Mouse (Mus musculus) granulocyte monocyte progenitor cell, adult 5-6 weeks (primary cell): ENCODE results near the gene Rgs11. TPM values are rescaled to one million over a fixed set of nuclear protein-coding genes. Genes with fewer than 3 reads are reported as not detected.
"Not testable (repeated sequence)": the region's sequence is repeated elsewhere in the genome, so short reads cannot be mapped to it uniquely, and the experiment has no call there.

ENCODE experiments used
- ATAC-seq: replicated peaks from 2 replicates; pipeline ENCODE4 v1.8.0; 2016; ENCODE audit warnings: mild to moderate bottlenecking, moderate TSS enrichment, inconsistent platforms; ENCODE audit not compliant: poor library complexity, severe bottlenecking
- total RNA-seq, 2 experiments: library from RNA; stranded (forward) in 1 of 2; stranded (reverse) in 1 of 2; fragments of 200-712, 200-1000 nt in 1 of 2; fragments of >200 nt in 1 of 2; fragmentation: Nextera tagmentation in 1 of 2; gene quantifications; 2 replicates each; pipeline ENCODE4 v1.2.3; 2014 to 2017

The Rgs11 gene
- total RNA-seq (2014; fragmentation: Nextera tagmentation) (not detected in 2 replicates), total RNA-seq (2017) (not detected in 2 replicates)

DNA sequence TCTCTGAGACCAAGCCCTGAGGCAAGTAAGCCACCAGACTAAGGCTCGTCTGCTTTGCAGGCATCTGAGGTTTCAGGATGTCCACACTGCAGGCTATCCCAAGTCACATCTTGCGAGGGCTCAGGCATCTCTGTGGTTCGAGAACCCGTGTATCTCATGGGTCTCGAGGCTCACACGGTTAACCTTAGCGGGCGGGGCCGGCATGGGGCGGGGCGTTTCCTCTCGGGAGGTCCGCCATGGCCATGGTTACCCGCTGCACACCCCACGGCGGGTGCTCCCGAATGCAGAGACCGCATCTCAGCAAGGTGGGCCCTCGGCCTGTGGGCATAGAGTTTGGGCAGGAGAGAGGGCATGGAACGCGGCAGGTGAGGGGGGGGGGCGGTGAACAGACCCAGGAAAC, at the start of gene Rgs11:
TSS of gene Rgs11 (plus strand) at position 215 of the 400 bp plus-strand sequence.
- peak; percentile 25; the same call in 1 of the 2 replicates for ATAC-seq

DNA sequence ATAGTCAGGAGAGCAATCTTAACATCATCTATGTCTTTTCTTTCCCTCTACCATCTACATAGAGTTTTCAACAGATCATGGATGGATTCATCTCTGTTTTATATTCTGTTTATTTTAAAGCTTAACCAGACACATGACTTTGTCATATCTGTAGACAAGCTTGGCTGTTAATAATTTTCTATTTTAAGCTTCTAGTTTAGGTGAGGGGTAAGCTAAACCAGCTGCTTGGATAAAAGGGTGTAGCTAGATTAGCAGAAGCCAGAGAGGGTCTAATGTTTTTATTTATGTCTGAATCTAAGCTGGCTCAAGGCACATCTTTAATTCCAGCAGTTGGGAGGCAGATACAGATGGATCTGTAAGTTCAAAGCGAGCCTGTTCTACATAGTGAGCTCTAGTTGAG, 40.0 kb upstream of the Rgs11 start:
- no peak for ATAC-seq

DNA sequence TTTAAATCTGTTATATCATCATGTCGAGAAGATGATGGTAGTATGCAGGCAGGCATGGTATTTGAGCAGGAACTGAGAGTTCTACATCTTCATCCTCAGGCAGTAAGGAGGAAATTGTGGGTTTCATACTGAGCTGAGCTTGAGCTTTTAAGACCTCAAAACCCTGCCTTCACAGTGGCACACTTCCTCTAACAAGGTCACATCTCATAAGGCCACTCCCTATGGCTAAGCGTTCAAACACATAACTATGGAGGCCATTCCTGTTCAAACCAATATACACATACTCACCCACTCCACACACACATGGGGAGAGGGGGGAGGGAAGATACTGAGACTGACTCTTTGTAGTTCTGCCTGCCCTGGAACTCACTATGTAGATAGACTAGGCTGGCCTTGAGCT, 34.7 kb upstream of the Rgs11 start:
- ATAC-seq = peak; percentile 98

DNA sequence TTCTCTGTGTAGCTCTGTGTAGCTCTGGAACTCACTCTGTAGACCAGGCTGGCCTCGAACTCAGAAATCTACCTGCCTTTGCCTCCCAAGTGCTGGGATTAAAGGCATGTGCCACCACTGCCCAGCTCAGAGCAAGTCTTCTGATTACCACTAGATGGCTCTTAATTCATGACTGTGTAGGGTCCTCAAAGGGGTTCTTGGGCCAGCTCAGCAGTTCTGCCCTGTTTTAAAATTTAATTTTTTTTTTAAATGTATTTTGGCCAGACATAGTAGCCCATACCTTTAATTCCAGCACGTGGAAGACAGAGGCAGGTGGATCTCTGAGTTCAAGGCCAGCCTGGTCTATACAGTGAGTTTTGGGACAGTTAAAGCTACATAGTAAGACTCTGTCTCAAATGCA, 27.5 kb upstream of the Rgs11 start:
- ATAC-seq = not testable (repeated sequence)

DNA sequence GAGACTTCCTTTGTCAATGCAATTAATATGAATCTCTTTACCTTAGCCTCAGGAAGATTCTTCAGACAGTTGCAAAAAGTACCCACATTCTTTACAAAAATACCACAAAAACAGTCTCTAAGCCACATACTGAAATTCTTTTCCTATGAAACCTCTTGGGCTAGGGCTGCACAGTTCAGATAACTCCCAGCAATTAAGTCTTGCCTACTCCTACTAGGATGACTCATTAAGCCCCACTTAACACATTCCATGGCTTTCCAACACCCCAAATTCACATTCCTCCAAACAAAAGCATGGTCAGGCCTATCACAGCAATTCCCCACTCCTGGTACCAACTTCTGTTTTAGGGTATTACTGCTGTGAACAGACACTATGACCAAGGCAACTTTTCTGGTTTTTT, 24.1 kb upstream of the Rgs11 start:
- ATAC-seq = no peak

DNA sequence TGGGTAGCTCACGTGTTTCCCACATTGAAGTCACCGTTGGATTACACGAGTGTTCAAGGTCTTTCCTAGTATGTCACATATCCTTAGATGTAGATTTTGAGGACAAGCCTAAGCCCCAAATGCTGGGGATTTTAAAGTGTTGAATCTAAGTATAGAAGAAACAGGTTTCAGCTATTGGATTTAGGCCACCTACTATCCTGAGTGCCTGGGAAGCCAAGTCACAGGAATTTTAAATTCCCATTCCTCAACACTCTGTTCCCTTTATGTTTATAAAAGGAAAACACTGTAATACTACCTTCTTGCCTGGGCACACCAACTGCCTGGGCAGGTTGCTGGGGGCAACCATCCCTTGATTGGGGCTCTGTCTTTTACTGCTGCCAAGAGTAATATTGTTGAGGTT, 21.6 kb upstream of the Rgs11 start:
- no peak for ATAC-seq

DNA sequence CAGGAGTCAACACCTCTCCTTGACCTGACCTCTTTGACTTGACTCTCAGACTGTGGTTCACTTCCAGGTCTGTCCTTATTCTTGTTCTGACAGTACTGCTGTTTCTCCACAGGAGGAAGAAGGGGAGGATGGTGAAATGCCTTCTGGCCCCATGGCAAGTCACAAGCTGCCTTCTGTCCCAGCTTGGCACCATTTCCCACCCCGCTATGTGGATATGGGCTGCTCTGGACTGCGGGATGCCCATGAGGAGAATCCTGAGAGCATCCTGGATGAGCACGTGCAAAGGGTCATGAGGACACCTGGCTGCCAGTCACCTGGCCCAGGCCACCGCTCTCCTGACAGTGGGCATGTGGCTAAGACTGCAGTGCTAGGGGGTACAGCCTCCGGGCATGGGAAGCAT, 15.2 kb upstream of the Rgs11 start:
- no peak; the same call in 1 of the 2 replicates for ATAC-seq

DNA sequence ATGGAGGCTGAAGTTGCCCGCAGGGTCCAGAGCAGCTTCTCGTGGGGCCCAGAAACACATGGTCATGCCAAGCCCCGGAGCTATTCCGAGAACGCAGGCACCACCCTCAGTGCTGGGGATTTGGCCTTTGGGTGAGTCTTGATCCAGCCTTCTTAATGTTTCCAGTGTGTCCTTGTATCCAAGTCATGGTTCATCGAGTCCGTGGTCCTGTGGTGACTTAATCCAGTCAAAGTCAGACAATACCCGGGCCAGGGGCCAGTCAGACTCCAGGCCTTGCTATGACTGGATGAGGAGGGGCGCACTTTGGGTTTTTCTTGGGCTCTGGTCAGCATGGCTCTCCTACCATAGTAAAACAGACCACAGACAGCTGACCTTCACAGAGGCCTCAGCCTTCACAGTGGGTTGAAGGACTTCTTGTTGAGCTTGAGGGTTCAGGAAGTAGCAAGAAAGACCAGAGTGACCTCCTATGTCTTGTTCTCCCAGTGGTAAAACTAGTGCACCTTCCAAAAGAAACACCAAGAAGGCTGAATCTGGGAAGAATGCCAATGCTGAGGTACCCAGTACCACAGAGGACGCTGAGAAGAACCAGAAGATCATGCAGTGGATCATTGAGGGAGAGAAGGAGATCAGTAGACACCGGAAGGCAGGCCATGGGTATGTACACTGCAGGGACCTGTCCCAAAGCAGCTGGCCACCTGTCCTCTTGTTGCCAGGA, 14.5 kb upstream of the Rgs11 start:
- no peak for ATAC-seq

DNA sequence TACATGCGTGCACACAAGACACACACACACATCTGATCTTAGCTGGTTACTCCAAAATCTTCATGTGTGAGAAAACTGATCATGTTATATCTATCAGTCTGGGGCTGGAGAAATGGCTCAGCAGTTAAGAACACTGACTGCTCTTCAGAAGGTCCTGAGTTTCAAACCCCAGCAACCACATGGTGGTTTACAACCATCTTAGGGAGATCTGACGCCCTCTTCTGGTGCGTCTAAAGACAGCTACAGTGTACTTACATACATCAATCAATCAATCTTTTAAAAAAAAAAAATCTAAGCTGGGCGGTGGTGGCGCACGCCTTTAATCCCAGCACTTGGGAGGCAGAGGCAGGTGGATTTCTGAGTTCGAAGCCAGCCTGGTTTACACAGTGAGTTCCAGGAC, 11.3 kb upstream of the Rgs11 start:
- not testable (repeated sequence) for ATAC-seq

DNA sequence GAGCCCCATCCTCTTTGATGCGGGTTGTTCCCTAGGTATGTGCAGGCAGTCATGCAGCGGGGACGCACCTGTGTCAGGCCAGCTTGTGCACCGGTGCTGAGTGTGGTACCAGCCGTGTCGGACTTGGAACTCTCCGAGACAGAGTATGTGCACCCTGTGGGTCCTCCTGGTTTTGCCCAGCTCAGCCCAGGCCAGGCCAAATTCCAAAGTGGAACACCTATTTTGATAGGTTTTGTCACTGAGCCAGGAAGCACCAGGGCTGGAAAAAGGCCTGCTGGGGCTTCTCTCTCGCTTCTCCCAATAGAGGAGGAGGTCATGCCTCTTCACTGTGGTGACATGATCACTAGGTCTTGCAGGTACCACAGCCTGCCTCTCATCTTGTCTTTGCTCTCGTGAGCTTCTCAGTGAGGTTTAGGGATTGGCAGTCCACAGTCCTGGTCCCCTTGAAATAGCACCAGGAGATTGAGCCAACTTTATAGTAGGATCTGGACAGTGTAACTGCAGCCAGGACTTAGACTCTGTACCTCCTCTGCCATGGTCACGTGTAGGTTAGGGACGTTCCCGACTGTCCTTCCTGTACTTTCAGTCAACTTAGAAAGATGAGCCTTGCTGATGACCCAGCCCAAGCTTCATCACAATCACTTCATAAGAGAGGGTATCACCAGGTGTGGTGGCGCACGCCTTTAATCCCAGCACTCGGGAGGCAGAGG, 10.1 kb upstream of the Rgs11 start:
- ATAC-seq = no peak

DNA sequence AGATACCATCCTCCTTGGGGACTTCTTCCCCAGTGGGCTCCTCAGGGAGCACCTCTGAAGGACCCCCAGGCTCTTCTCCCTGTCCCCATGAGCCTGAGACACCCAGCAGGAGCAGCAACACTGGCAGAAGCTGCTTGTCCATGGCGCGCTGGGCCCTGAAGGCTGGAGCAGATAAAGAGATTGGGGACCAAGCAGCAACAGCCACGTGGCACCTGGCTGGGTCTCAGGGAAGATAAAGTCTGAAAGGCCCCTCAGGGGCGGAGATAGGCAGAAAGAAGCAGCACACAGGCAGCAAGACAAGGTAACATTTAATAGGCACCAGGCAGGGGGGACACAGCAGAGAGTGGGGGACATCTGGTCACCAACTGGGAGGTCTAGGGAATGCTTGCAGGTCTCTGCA, 3.9 kb upstream of the Rgs11 start, which contains the start of gene Pdia2:
TSS of gene Pdia2 (minus strand) at position 196 of the 400 bp plus-strand sequence.
- no peak for ATAC-seq

DNA sequence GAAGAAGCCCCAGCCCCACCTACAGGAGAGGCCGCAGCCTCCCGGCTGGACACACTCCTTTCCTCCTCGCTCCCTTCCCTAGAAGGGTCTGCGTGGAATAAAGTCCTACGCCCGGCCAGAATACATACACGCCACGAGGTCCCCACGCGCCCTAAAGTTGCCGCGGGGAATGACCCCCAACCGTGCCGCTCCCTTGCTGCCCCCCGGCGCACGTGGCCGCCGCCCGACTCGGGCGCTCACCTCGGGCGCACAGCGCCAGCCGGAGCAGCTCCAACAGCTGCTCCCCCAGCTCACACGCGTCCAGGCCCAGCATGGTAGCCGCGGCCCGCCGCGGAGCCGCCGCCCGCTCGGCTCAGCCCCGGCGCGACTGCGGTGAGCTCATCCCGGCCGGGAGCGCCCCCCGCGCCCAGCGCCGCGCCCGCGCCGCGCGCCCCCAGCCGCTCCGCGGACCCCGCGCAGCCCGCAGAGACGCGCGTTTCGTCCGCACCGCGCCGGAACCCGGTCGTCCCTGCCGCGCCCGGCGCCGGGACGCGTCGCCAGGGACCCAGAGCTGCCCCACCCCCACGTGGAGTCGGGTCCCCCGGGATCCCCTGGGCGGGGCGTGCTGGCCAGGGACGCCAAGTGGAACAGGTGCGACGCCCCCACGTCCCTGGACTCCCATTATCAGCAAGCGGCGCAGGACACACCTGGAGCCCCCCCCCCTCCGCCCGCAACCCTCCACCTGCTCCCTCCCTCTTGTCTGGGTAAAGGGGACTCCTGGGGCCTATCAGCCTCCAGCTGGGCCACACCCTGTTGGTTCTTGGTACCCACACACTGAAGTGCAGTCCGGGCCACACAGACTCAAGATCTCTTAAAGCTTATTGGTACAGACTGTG, 1.7 kb upstream of the Rgs11 start:
- no peak for ATAC-seq

DNA sequence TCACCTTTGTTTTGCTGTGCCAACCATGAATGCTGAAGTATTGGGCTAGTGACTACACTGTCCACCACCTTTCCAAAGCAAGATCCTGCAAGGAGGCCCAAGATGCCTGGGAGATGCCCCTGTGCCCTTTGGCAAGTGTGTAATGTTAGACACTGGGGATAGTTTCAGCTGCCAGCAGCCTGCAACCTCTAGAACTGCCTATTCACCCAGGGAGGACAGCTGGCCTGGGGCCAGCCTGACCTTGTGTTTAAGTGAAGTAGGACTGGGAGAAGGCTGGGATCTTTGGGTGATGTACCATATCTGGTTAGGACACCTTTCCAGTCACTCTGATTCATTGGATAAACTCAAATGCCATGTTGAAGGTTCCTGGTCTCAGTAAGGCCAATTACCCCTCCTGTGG, 753 bp upstream of the Rgs11 start:
- no peak for ATAC-seq

DNA sequence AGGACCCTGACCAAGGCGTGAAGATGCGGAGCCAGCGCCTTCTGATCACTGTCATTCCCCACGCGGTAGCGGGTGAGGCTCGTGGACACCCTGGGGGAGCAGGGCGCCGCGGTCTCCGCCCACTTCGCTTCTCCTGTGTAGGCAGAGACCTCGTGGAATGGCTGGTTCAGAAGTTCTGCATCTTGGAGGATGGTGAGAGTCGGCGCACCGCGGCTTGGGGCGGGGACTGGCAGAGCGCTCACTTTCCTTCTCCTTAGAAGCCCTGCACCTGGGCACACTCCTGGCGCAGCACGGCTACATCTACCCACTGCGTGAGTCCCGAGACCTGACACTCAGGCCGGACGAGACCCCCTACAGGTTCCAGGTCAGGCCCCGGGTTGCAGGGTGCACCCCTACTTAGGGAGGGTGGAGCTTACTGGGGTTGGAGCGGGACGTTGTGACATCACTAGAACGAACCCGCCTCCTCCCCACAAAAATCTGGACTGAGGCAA, 615 bp downstream of the Rgs11 start:
- peak; percentile 47 for ATAC-seq

DNA sequence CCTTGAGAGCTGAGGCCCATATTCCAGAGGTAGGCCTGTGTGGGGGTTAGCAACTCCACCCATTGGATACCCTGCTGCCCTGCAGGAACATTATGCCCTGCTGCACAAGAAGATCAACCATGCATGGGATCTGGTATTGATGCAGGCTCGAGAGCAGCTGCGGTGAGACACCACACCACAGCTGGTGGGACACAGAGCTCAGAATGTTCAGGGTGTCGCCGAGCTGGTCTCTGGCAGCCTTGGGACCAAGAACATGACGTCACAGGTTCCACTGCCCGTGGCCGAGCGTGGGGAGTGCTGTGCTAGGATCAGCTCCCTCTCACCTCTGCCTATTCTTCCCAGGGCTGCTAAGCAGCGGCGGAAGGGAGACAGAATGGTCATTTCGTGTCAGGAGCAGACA, 2.0 kb downstream of the Rgs11 start:
- no peak for ATAC-seq

DNA sequence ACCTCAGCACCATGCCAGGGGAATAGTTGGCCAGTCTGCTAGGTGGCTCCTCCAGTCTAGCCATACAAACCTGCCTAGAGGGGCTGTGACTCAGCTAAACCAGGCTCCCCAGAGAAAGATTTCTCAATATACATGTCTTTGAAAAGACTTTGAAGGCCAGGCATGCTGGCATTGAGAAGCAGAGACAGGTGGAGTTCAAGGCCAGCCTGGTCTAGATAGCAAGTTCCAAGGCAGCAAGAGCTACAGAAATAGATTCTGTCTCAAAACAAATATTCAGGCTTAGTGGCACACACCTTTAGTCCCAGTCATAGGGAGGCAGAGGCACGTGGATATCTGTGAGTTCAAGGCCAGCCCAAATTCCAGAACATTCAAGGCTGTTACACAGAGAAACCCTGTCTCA, 3.6 kb downstream of the Rgs11 start:
- ATAC-seq = no peak

DNA sequence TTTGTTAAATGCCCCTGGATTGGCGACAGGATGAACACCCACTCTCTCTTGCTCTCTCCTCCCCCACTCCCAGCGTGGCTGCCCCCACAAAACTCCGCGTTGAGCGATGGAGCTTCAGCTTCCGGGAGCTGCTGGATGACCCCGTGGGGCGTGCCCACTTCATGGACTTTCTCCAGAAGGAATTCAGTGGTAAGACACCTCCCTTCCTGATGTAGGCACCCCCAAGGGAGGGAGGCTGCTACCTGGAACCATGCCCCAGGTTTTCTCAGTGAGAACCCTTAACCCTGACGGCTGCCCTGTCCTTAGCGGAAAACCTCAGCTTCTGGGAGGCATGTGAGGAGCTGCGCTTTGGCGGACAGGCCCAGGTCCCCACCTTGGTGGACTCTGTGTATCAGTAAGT, 4.9 kb downstream of the Rgs11 start, which contains the start of gene Arhgdig:
TSS of gene Arhgdig (minus strand) at position 101 of the 400 bp plus-strand sequence.
- no peak for ATAC-seq

DNA sequence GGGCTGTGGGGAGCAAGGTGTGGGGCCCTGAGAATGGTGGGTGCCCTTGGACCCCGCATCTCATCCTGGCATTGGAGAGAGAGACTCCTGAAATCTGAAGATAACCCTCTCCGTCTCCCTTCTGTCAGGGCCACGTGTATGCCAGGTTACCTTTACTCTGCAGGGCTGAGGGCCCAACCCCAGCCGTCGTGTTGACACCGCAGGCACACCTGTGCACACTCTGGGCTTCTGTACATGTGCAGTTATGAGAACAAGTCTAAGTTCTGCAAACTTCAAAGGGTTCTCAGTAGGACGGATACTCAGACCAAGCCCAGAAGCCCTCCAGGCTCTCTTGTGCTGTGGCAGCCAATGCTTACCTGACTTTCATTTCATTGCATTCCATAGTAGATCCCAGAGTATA, 9.5 kb downstream of the Rgs11 start:
- no peak for ATAC-seq

DNA sequence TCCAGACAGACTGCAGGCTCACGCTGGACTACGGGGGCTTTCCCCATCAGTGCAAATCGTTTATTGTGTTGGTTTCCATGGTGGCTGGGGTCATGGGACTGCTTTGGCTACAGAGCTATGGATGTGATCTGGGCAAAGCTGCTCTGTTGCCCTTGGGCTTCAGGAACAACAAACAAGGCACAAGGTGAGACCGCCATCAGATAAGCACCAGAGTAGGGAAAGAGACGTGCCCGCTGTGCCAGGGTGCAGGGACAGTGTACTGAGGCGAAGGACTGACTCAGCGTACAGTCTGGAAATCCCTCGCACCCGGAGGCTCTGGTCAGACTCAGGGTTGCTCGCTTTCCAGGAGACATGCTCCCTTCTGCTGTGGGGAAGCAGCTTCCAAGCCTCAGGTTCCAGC, 9.9 kb downstream of the Rgs11 start:
- ATAC-seq = no peak

DNA sequence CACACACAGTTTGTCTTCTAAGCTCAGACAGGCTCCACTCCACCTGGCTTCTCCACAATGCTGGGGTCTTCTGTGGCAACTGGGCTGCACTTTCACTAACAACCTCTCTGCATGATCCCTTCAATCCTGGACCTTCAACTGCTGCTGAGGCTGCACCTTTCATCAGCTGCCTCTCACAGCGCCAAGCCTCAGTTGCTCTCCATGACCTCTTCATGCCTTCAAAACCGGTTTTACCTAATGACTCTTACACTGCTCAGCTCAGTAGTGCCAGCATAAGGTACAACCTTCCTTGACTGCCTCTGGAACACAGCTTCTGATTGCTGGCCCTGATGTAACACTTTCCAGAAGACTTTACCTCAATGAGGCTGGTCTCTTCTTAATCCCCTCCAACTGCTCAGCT, 18.8 kb downstream of the Rgs11 start:
- ATAC-seq = no peak

DNA sequence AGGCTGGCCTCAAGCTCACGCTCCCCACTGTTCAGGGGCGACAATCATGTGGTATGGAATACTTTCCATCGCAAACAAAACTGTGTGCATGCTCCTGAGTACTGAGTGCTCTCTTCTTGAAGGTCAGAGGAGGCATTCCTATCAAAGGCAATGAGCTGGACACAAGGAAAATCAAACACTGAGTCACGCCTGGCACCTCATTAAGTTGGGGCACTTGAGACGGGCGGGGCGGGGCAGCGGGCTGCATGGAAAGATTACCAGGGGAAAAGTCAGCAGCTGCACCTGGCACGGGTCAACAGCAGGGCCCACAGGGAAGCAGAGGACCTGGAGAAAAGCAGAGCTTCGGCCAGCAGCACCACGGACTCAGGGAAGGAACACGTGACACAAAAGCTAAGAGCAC, 22.4 kb downstream of the Rgs11 start:
- ATAC-seq = no peak
